In the genomic region with DNA sequence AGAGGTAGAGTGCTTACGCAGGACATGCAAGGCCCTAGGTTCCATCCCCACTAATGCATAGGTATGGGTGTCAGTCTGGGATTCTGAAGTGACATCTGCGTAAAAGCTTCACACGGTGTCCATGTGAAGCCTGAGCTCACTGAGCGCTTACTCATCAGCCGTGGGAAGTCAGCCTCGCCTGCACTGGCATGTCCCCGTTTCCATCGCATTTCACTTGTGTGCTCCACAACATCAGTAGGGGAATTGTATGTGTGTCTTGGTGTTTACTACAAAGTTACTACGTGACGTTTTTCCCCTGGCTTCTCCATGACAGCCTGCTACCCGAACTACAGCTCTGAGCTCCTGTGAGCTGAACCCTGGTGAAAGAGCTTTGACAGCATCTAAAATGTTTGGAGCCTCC, we compare ENCODE assay signal across 12 mouse cellular contexts.
DNase-seq lines count a peak whose midpoint lies in the region; ATAC-seq lines count a peak whose summit lies in the region.
"Had no signal": no experiment of that assay in that cellular context is flagged by ENCODE, and none has a peak within 500 bp of the region (broad histone marks: within the 10 kb centered on the region; RNA-seq: fewer than 3 reads in every experiment).

No protein-coding gene starts in this region.

- no peaks in the 10 kb centered on the region for H3K9me3 ChIP-seq in forebrain, embryonic 10.5 days
- no peaks in the 10 kb centered on the region for H3K9me3 ChIP-seq in forebrain, embryonic 14.5 days (replicated peaks; ENCODE audit: control insufficient read depth, low read length)
- no peaks in the 10 kb centered on the region for H3K9me3 ChIP-seq in heart, embryonic 15.5 days (replicated peaks)
- H3K9me3 ChIP-seq: limb, embryonic 13.5 days; stomach, embryonic 15.5 days had no signal

- peaks cover 50% of the 10 kb centered on the region for H3K4me1 ChIP-seq in forebrain, embryonic 10.5 days
- H3K4me1 ChIP-seq in forebrain, embryonic 14.5 days (ENCODE audit: control insufficient read depth, insufficient read depth, low read length): peaks cover 52% of the 10 kb centered on the region
- peaks cover 19% of the 10 kb centered on the region for H3K4me1 ChIP-seq in heart, embryonic 15.5 days (replicated peaks)
- H3K4me1 ChIP-seq: stomach, embryonic 15.5 days had no signal

- H3K4me3 ChIP-seq in forebrain, embryonic 10.5 days: no peak overlapping the region
- H3K4me3 ChIP-seq in forebrain, embryonic 14.5 days (ENCODE audit: low read depth, low read length): no peak overlapping the region
- no peak overlapping the region for H3K4me3 ChIP-seq in heart, embryonic 15.5 days
- H3K4me3 ChIP-seq: limb, embryonic 13.5 days; stomach, embryonic 15.5 days had no signal

- no peaks in the 10 kb centered on the region for H3K36me3 ChIP-seq in forebrain, embryonic 10.5 days (replicated peaks)
- H3K36me3 ChIP-seq in forebrain, embryonic 14.5 days (ENCODE audit: control insufficient read depth, insufficient read depth, low read length): no peaks in the 10 kb centered on the region
- H3K36me3 ChIP-seq in heart, embryonic 15.5 days: no peaks in the 10 kb centered on the region
- H3K36me3 ChIP-seq: limb, embryonic 13.5 days; stomach, embryonic 15.5 days had no signal

- 83% methylated on average over 11 of the region's 11 CpGs for WGBS in forebrain, embryonic 10.5 days
- 71% methylated on average over 11 of the region's 11 CpGs for WGBS in forebrain, embryonic 14.5 days
- WGBS in heart, embryonic 15.5 days: 84% methylated on average over 11 of the region's 11 CpGs

- no peak overlapping the region for H3K9ac ChIP-seq in forebrain, embryonic 14.5 days (ENCODE audit: low read length)
- H3K9ac ChIP-seq in heart, embryonic 15.5 days: no peak overlapping the region
- H3K9ac ChIP-seq: limb, embryonic 13.5 days; stomach, embryonic 15.5 days had no signal

- ATAC-seq in forebrain, embryonic 14.5 days: no peak
- no peak for ATAC-seq in heart, embryonic 15.5 days (replicated peaks; ENCODE audit: insufficient number of reproducible peaks, insufficient read depth, low FRiP score, low read depth)

- no peaks in the 10 kb centered on the region for H3K27me3 ChIP-seq in forebrain, embryonic 10.5 days (ENCODE audit: poor library complexity, severe bottlenecking)
- no peaks in the 10 kb centered on the region for H3K27me3 ChIP-seq in forebrain, embryonic 14.5 days (replicated peaks; ENCODE audit: control insufficient read depth, insufficient read depth, low read length)
- H3K27me3 ChIP-seq in heart, embryonic 15.5 days: no peaks in the 10 kb centered on the region
- H3K27me3 ChIP-seq: limb, embryonic 13.5 days; stomach, embryonic 15.5 days had no signal

- DNase-seq in forebrain, embryonic 10.5 days (ENCODE audit: extremely low spot score, low spot score): no peak
- DNase-seq in forebrain, embryonic 14.5 days (ENCODE audit: low spot score): no peak
- no peak for DNase-seq in heart, postnatal 36 days
- peak; percentile 16 for DNase-seq in right cerebral cortex, postnatal 25 days
- DNase-seq in right cerebral cortex, postnatal 14 days: no peak
- no peak for DNase-seq in cerebellum, adult 8-10 months
- DNase-seq in lung, postnatal 14 days: no peak
- DNase-seq: kidney, adult 11 months; kidney, postnatal 36 days had no signal

- peak overlapping the region; percentile 59; the same call in 1 of the 2 replicates for H3K27ac ChIP-seq in forebrain, embryonic 10.5 days
- no peak overlapping the region for H3K27ac ChIP-seq in forebrain, embryonic 14.5 days (ENCODE audit: low read depth, low read length)
- no peak overlapping the region for H3K27ac ChIP-seq in heart, embryonic 15.5 days
- H3K27ac ChIP-seq: limb, embryonic 13.5 days; stomach, embryonic 15.5 days had no signal

- intact Hi-C loops in heart, postnatal 36 days (cut with DNase I): no loop called here

- no peak overlapping the region for H3K4me2 ChIP-seq in forebrain, embryonic 14.5 days (ENCODE audit: low read length)
- H3K4me2 ChIP-seq in heart, embryonic 15.5 days: peak overlapping the region; percentile 57
- H3K4me2 ChIP-seq: stomach, embryonic 15.5 days had no signal
